Mouse (Mus musculus) adrenal gland, postnatal 14 days (tissue): ENCODE results near the gene Ints13. TPM values are rescaled to one million over a fixed set of nuclear protein-coding genes. Genes with fewer than 3 reads are reported as not detected.
"Not testable (repeated sequence)": the region's sequence is repeated elsewhere in the genome, so short reads cannot be mapped to it uniquely, and the experiment has no call there.

Experiments used
- DNase-seq: peaks from one replicate; pipeline ENCODE4 v3.0.0; 2021; ENCODE audit warnings: mixed read lengths
- long read RNA-seq, 2 experiments: library from polyadenylated mRNA; stranded (forward); transcript quantifications; one replicate each; pipeline ENCODE4 v2.0.0; 2021
- total RNA-seq: library from RNA; stranded (reverse); gene quantifications from 2 replicates; pipeline ENCODE4 v1.2.3, GENCODE M21; 2021

The Ints13 gene
- total RNA-seq = 40.4 and 48.7 TPM in 2 replicates
- long read RNA-seq, experiment 1, partial matches to known transcripts = 6 of 28 reads
- long read RNA-seq, experiment 1, other reads (novel, unspliced or antisense) = 18 of 28 reads
- long read RNA-seq, experiment 2, transcript Ints13-210 (1 exons, 1,740 nt) = major isoform, 7 of 22 reads
- long read RNA-seq, experiment 2, partial matches to known transcripts = 1 of 22 reads
- long read RNA-seq, experiment 2, other reads (novel, unspliced or antisense) = 11 of 22 reads

GRCm38 (mm10) chr6:146577310-146578109 lies at the start of gene Ints13:
Gene Ints13 (minus strand): TSS chr6:146577835.
- peak; percentile 99 for DNase-seq

GRCm38 (mm10) chr6:146616670-146617069 lies 39.0 kb upstream of the Ints13 start:
- DNase-seq = no peak

GRCm38 (mm10) chr6:146615891-146616290 lies 38.3 kb upstream of the Ints13 start:
- no peak for DNase-seq

- no peak for DNase-seq
Measured at GRCm38 (mm10) chr6:146614541-146614940, 36.9 kb upstream of the Ints13 start.

GRCm38 (mm10) chr6:146613907-146614306 lies 36.3 kb upstream of the Ints13 start:
- no peak for DNase-seq

- DNase-seq = no peak
Measured at GRCm38 (mm10) chr6:146612736-146613135, 35.1 kb upstream of the Ints13 start.

GRCm38 (mm10) chr6:146611897-146612296 lies 34.3 kb upstream of the Ints13 start:
- no peak for DNase-seq

- no peak for DNase-seq
Measured at GRCm38 (mm10) chr6:146611385-146611784, 33.8 kb upstream of the Ints13 start.

- peak; percentile 31 for DNase-seq
Measured at GRCm38 (mm10) chr6:146603651-146604050, 26.0 kb upstream of the Ints13 start.

- DNase-seq = peak; percentile 60
Measured at GRCm38 (mm10) chr6:146602601-146603000, 25.0 kb upstream of the Ints13 start.

GRCm38 (mm10) chr6:146585134-146585533 lies 7.5 kb upstream of the Ints13 start:
- no peak for DNase-seq

- DNase-seq = no peak
Measured at GRCm38 (mm10) chr6:146583366-146584046, 5.9 kb upstream of the Ints13 start.

- no peak for DNase-seq
Measured at GRCm38 (mm10) chr6:146580381-146580926, 2.8 kb upstream of the Ints13 start.

GRCm38 (mm10) chr6:146578586-146578985 lies 951 bp upstream of the Ints13 start:
- peak; percentile 44 for DNase-seq

GRCm38 (mm10) chr6:146578111-146578531 lies 486 bp upstream of the Ints13 start:
- DNase-seq = peak; percentile 88

- no peak for DNase-seq
Measured at GRCm38 (mm10) chr6:146576903-146577302, 732 bp downstream of the Ints13 start, which contains the start of gene Fgfr1op2. Gene Fgfr1op2 (plus strand): TSS chr6:146577203.

- no peak for DNase-seq
Measured at GRCm38 (mm10) chr6:146572073-146572472, 5.6 kb downstream of the Ints13 start.

- not testable (repeated sequence) for DNase-seq
Measured at GRCm38 (mm10) chr6:146562461-146562860, 15.2 kb downstream of the Ints13 start.

- DNase-seq = no peak
Measured at GRCm38 (mm10) chr6:146551326-146551725, 26.3 kb downstream of the Ints13 start.

GRCm38 (mm10) chr6:146550421-146550820 lies 27.2 kb downstream of the Ints13 start:
- DNase-seq = no peak

GRCm38 (mm10) chr6:146545289-146545865 lies 32.3 kb downstream of the Ints13 start:
- no peak for DNase-seq

- DNase-seq = no peak
Measured at GRCm38 (mm10) chr6:146544622-146545021, 33.0 kb downstream of the Ints13 start.
